Mouse (Mus musculus) forebrain, embryonic 11.5 days (tissue): Measurements from ENCODE around the gene Psmb8. TPM values are rescaled to one million over a fixed set of nuclear protein-coding genes. Genes with fewer than 3 reads are reported as not detected.
"Not testable (repeated sequence)": the region's sequence is repeated elsewhere in the genome, so short reads cannot be mapped to it uniquely, and the experiment has no call there.

Source experiments
- ATAC-seq: fragments of 200-750 bp; cut with Nextera tagmentation; replicated peaks from 2 replicates; pipeline ENCODE4 v1.8.0; 2017; ENCODE audit warnings: moderate TSS enrichment; ENCODE audit not compliant: low FRiP score
- DNase-seq: peaks from one replicate; pipeline ENCODE4 v3.0.0-alpha.2; 2017; ENCODE audit warnings: low spot score
- H3K27ac ChIP-seq: fragments of 300-500 bp; sonication (generic); 2 replicates; pipeline ENCODE4 v1.5.1; 2014; ENCODE audit warnings: low read depth, low read length
- H3K27me3 ChIP-seq: fragments of 300-500 bp; sonication (generic); 2 replicates; pipeline ENCODE4 v1.6.1; 2014; ENCODE audit warnings: mild to moderate bottlenecking, low read length, mixed read lengths; ENCODE audit not compliant: control insufficient read depth, insufficient read depth
- H3K36me3 ChIP-seq: fragments of 300-500 bp; sonication (generic); 2 replicates; pipeline ENCODE4 v1.6.1; 2014; ENCODE audit warnings: mild to moderate bottlenecking, low read length, moderate library complexity, mixed read lengths; ENCODE audit not compliant: control insufficient read depth, insufficient read depth
- H3K4me1 ChIP-seq: fragments of 300-500 bp; sonication (generic); replicated peaks from 2 replicates; pipeline ENCODE4 v1.6.1; 2014; ENCODE audit warnings: low read length, mixed read lengths; ENCODE audit not compliant: control insufficient read depth, insufficient read depth
- H3K4me2 ChIP-seq: fragments of 300-500 bp; sonication (generic); 2 replicates; pipeline ENCODE4 v1.6.1; 2014; ENCODE audit warnings: low read depth, mild to moderate bottlenecking, low read length, moderate library complexity, mixed read lengths; ENCODE audit not compliant: severe bottlenecking
- H3K4me3 ChIP-seq: fragments of 300-500 bp; sonication (generic); 2 replicates; pipeline ENCODE4 v1.5.1; 2014; ENCODE audit warnings: low read depth, low read length
- H3K9ac ChIP-seq: fragments of 300-500 bp; sonication (generic); 2 replicates; pipeline ENCODE4 v1.6.1; 2014; ENCODE audit warnings: low read length
- H3K9me3 ChIP-seq: fragments of 300-500 bp; sonication (generic); 2 replicates; pipeline ENCODE4 v1.6.1; 2016; ENCODE audit warnings: low read length, mixed read lengths; ENCODE audit not compliant: control insufficient read depth
- WGBS: fragments of 180-500 bp; shearing (Covaris S2); extraction: QIAGEN DNeasy Blood & Tissue Kit; methylation state at CpG from one replicate; pipeline ENCODE4 v1.1.7; 2014; 5-methylcytosine and 5-hydroxymethylcytosine counted together
- polyA plus RNA-seq: library from polyadenylated mRNA; unstranded; fragments of >200 nt; fragmentation: Nextera tagmentation; extraction: Ambion mirVana; gene quantifications from 2 replicates; pipeline ENCODE4 v1.2.1, GENCODE M21; 2014

Gene Psmb8
- polyA plus RNA-seq, 1 experiment from 2014 or later, result 1.5 TPM

DNA sequence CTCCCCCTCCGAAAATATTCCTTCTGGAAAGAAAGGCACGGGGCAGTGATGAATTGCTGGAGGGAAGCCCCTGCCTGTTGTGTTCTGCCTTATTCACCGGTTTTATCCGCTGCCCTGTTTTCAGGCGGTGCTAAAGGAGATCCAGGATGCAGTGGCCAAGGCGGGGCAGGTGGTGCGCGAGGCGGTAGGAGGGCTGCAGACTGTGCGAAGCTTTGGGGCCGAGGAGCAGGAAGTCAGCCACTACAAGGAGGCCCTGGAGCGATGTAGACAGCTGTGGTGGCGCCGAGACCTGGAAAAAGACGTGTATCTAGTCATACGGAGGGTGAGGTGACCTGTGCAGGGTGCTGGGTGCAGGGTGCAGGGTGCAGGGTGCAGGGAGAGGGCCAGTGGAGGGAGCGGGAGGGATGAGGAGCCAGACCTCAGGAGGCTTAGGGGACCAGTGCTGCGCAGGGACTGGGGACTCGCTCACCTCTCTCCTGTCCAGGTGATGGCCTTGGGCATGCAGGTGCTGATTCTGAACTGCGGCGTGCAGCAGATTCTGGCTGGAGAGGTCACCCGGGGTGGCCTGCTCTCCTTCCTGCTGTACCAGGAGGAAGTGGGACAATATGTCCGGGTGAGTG, 14.3 kb downstream of the Psmb8 start:
- Histone ChIP-seq H3K4me2 (no peak overlapping the region), H3K9me3 (no peaks in the 10 kb centered on the region), H3K4me1 (no peaks in the 10 kb centered on the region), H3K36me3 (no peaks in the 10 kb centered on the region), H3K9ac (no peak overlapping the region), H3K4me3 (no peak overlapping the region), H3K27ac (no peak overlapping the region), H3K27me3 (peaks cover 27% of the 10 kb centered on the region)
- no peak for DNase-seq
- 21% methylated on average over 23 of the region's 23 CpGs for WGBS
- ATAC-seq, result no peak

DNA sequence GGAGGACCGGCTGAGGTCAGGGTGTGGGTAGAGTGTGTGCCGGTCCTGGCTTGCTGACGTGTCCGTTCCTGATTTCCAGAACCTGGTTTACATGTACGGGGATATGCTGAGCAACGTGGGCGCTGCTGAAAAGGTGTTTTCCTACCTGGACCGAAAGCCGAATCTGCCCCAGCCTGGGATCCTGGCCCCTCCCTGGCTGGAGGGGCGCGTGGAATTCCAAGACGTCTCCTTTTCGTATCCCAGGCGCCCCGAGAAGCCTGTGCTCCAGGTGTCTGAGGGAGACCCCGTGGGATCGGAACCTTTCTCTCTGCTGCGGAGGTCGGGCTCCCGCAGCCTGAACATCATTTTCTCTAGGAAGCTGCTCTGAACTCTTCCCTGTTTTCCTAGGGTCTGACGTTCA, 16.4 kb downstream of the Psmb8 start:
- Histone ChIP-seq H3K27me3 (peaks cover 27% of the 10 kb centered on the region), H3K36me3 (no peaks in the 10 kb centered on the region), H3K4me1 (no peaks in the 10 kb centered on the region), H3K4me3 (no peak overlapping the region), H3K9ac (no peak overlapping the region), H3K9me3 (no peaks in the 10 kb centered on the region), H3K27ac (no peak overlapping the region), H3K4me2 (no peak overlapping the region)
- DNase-seq (no peak), ATAC-seq (no peak)
- WGBS, result 34% methylated on average over 21 of the region's 21 CpGs

DNA sequence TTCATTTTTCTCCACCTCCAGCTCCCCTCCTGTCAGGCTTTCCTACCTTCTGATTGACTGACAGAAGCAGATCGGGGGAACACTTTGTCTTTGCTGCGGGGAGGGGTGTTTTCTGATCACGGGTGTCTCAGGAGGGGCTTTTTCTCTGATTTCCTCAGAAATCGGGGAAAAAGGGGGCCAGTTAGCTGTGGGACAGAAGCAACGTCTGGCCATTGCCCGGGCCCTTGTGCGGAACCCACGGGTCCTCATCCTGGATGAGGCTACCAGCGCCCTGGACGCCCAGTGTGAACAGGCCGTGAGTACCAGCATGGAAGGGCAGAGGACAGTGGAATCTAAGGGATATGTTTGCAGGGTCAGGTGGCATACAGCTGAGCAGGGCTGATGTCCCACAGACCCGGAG, 17.7 kb downstream of the Psmb8 start:
- ATAC-seq (no peak), DNase-seq (no peak)
- Histone ChIP-seq H3K4me3 (no peak overlapping the region), H3K9ac (no peak overlapping the region), H3K27me3 (peaks cover 27% of the 10 kb centered on the region), H3K9me3 (no peaks in the 10 kb centered on the region), H3K4me1 (no peaks in the 10 kb centered on the region), H3K36me3 (no peaks in the 10 kb centered on the region), H3K27ac (no peak overlapping the region), H3K4me2 (no peak overlapping the region)
- WGBS, result 86% methylated on average over 12 of the region's 12 CpGs

DNA sequence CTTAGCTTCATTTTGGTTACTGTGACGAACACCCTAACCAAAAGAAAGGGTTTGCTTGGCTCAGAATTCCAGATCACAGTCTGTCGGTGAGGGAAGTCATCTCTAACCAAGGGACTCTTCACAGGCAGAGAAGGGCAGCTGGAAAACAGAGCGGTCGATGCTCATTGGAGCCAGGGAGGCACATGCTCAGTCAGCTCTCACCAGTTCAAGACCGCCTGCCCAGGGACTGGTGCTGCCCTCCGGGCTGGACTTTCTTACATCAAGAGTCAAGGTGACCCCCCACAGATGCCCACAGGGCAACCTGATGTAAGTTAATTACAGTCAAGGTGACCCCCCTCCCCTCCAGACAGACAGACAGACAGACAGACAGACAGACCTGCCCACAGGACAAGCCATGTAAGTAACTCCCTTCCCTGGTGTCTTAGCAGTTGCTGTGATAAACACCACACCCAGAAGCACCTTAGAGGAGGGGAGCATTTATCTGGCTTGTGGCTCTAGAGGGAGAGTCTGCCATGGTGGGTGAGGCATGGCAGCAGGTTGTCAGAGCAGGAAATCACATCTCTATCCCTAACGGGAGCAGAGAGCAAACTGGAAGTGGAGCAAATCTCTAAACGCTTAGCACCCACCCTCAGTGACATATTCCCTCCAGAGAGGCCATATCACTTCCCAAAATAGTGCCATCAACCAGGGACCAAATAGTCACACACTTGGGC, 19.9 kb downstream of the Psmb8 start:
- ATAC-seq (no peak), DNase-seq (no peak)
- Histone ChIP-seq H3K4me3 (no peak overlapping the region), H3K27ac (no peak overlapping the region), H3K36me3 (no peaks in the 10 kb centered on the region), H3K9ac (no peak overlapping the region), H3K27me3 (peaks cover 18% of the 10 kb centered on the region), H3K9me3 (no peaks in the 10 kb centered on the region), H3K4me2 (no peak overlapping the region), H3K4me1 (no peaks in the 10 kb centered on the region)
- WGBS, result 92% methylated on average over 8 of the region's 8 CpGs

DNA sequence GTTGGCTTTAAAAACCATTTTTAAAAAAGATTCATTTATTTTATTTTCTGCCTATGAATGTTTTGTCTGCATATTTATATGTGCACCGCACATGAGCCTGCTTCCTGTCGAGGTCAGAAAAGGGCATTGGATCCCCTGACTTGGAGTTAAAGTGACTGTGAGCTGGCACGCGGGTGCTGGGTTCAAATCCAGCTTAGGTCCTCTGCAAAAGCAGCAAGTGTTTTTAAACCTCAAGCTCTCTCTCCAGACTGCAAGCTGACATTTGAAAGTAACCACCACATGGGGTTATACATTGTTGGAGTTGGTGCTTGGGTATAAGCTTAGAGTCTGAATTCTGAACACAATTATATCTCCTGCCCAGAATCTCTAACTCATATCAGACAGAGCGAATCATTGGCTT, 20.5 kb downstream of the Psmb8 start:
- Histone ChIP-seq H3K27ac (no peak overlapping the region), H3K27me3 (peaks cover 13% of the 10 kb centered on the region), H3K9me3 (no peaks in the 10 kb centered on the region), H3K4me1 (no peaks in the 10 kb centered on the region), H3K4me3 (no peak overlapping the region), H3K4me2 (no peak overlapping the region), H3K9ac (no peak overlapping the region), H3K36me3 (no peaks in the 10 kb centered on the region)
- DNase-seq (no peak), ATAC-seq (no peak)
- 87% methylated on average over 5 of the region's 5 CpGs for WGBS

DNA sequence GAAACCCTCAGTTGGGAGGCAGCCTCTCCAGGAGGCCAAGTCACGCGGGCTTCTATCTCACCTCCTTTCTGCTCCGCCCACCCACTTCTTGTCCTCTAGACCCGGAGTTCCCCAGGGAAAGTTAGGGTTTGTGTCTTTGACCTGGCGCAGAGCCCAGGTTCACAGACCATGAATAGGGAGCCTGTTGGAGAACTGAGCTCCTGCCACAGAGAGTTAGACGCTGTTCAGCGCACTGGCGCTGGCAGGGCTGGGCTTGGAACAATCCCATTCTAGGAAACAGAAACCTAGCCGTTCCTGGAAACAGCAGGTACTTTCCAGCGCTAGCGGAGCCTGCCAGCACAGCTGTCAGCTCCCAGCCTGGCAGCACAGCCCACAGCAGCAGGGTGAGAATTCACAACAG, 21.2 kb downstream of the Psmb8 start:
- Histone ChIP-seq H3K27ac (no peak overlapping the region), H3K27me3 (peaks cover 11% of the 10 kb centered on the region), H3K4me3 (no peak overlapping the region), H3K36me3 (no peaks in the 10 kb centered on the region), H3K4me2 (no peak overlapping the region), H3K9ac (no peak overlapping the region), H3K9me3 (no peaks in the 10 kb centered on the region), H3K4me1 (no peaks in the 10 kb centered on the region)
- 90% methylated on average over 11 of the region's 11 CpGs for WGBS
- no peak for ATAC-seq
- DNase-seq, result no peak

DNA sequence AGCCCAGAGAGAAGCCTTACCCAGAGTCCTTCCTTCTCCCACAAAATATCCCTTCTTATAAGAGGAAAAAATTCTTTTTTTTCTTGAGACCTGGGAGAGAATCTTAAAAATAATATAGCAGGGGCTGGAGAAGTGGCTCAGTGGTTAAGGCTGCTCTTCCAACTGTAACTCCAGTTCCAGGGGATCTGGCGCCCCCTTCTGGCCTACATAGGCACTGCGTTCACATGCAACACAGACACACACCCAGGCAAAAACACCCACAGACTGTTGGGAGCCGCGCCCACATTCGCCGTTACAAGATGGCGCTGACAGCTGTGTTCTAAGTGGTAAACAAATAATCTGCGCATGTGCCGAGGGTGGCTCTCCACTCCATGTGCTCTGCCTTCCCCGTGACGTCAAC, 21.6 kb downstream of the Psmb8 start:
- ATAC-seq, result not testable (repeated sequence)

DNA sequence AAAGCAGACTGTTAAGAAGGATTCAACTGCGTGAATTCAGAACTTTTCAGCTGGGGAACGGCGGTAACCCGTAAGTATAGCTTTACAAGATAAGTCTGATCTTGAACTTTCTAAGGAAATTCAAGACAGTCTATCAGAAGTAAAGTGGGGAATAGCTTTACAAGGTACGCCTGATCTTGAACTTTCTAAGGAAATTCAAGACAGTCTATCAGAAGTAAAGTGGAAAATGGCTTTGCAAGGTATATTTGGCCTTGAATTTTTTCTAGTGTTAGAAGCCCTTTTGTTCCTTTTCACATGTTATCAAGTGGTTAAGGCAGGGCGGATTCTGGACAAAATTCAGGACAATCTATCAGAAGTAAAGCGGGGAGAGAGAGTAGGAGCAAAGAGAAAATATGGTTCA, 22.3 kb downstream of the Psmb8 start:
- DNase-seq, H3K27me3 ChIP-seq, H3K36me3 ChIP-seq, ATAC-seq, H3K27ac ChIP-seq, H3K9me3 ChIP-seq, H3K4me1 ChIP-seq, H3K4me3 ChIP-seq, H3K4me2 ChIP-seq, H3K9ac ChIP-seq: not testable (repeated sequence)
- WGBS, result 93% methylated on average over 3 of the region's 7 CpGs

More for the DNA sequence above, 21.6 kb downstream of the Psmb8 start:
- not testable (repeated sequence) for H3K27me3 ChIP-seq, H3K9me3 ChIP-seq, H3K9ac ChIP-seq, H3K4me2 ChIP-seq, H3K36me3 ChIP-seq, DNase-seq, H3K4me1 ChIP-seq, H3K4me3 ChIP-seq, H3K27ac ChIP-seq
- WGBS, result 93% methylated on average over 7 of the region's 11 CpGs

DNA sequence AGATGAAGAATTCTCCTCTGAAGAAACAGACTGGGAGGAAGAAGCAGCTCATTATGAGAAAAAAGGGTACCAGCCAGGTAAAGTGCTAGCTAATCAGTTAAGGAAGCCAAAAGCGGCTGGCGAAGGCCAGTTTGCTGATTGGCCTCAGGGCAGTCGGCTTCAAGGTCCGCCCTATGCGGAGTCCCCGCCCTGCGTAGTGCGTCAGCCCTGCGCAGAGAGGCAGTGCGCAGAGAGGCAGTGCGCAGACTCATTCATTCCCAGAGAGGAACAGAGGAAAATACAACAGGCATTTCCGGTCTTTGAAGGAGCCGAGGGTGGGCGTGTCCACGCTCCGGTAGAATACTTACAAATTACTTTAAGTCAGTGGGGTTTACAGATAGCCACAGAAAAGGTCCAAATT, 22.9 kb downstream of the Psmb8 start:
- H3K9ac ChIP-seq, H3K36me3 ChIP-seq, H3K4me3 ChIP-seq, H3K4me1 ChIP-seq, H3K27ac ChIP-seq, ATAC-seq, H3K4me2 ChIP-seq, H3K9me3 ChIP-seq, H3K27me3 ChIP-seq, DNase-seq: not testable (repeated sequence)
- 100% methylated on average over 5 of the region's 16 CpGs for WGBS
